Mouse (Mus musculus): ENCODE results near the gene Syne1.

DNA sequence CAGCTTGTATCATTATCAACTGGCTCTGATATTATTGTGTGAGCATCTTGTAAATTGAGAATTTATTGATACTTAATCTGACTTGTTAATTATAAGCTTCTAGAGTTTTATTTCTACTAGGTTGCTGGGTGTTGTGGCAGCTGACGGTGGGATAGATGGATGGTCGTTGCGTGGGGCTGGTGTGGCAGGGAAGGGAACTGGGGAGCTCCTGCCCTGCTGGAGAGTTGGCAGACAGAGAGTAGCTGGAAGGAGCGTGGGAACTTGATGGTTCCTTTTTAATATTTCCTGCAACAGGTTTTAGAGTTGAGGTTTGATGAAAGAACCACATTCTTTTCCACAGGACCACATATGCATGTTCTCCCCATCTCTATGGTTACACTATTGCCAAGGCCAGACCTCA lies 311.6 kb downstream of the Syne1 start:
- TF ChIP-seq POLR2A (IDR thresholded peaks at IDR 0.05; ENCODE audit: low read depth, low read length): no peak
- TF ChIP-seq CTCF (IDR thresholded peaks at IDR 0.05; ENCODE audit: extremely low read depth, insufficient read depth, insufficient read length, insufficient replicate concordance): no peak
